ENCODE assay signal across 10 mouse cellular contexts in genomic region chr4:139823870-139824472, GRCm38 (mm10). TPM values are rescaled to one million over a fixed set of nuclear protein-coding genes. Genes with fewer than 3 reads are reported as not detected.
DNase-seq lines count a peak whose midpoint lies in the region; ATAC-seq and TF ChIP-seq lines count a peak whose summit lies in the region.
"Had no signal": no experiment of that assay in that cellular context is flagged by ENCODE, and none has a peak within 500 bp of the region (broad histone marks: within the 10 kb centered on the region; RNA-seq: fewer than 3 reads in every experiment).

No protein-coding gene starts in this region.

- H3K27me3 ChIP-seq in forebrain, embryonic 10.5 days (ENCODE audit: poor library complexity, severe bottlenecking): peaks cover 100% of the 10 kb centered on the region
- H3K27me3 ChIP-seq in forebrain, postnatal 0 days (ENCODE audit: insufficient read depth, low read length): peaks cover 87% of the 10 kb centered on the region
- H3K27me3 ChIP-seq in embryonic facial prominence, embryonic 11.5 days (ENCODE audit: control insufficient read depth, insufficient read depth, low read length): peaks cover 92% of the 10 kb centered on the region
- H3K27me3 ChIP-seq in hindbrain, embryonic 15.5 days: peaks cover 81% of the 10 kb centered on the region
- peaks cover 48% of the 10 kb centered on the region for H3K27me3 ChIP-seq in midbrain, postnatal 0 days (ENCODE audit: insufficient read depth, low read length)
- peaks cover 96% of the 10 kb centered on the region for H3K27me3 ChIP-seq in liver, postnatal 0 days (ENCODE audit: insufficient read depth, low read length)

- H3K27ac ChIP-seq in forebrain, embryonic 10.5 days: peak overlapping the region; percentile 82
- H3K27ac ChIP-seq in forebrain, postnatal 0 days (ENCODE audit: low read depth, low read length): no peak overlapping the region
- no peak overlapping the region; the same call in 1 of the 2 replicates for H3K27ac ChIP-seq in embryonic facial prominence, embryonic 11.5 days (replicated peaks; ENCODE audit: low read depth, low read length)
- H3K27ac ChIP-seq in hindbrain, embryonic 15.5 days (replicated peaks): no peak overlapping the region
- H3K27ac ChIP-seq in midbrain, postnatal 0 days (ENCODE audit: low read depth, low read length): peak overlapping the region; percentile 57
- no peak overlapping the region for H3K27ac ChIP-seq in liver, postnatal 0 days (ENCODE audit: low read depth)

- no peak for TF ChIP-seq EP300 in liver, postnatal 0 days (IDR thresholded peaks at IDR 0.05; ENCODE audit: low read depth)

- no peak overlapping the region; the same call in 1 of the 2 replicates for H3K9ac ChIP-seq in forebrain, postnatal 0 days
- peak overlapping the region; percentile 23 for H3K9ac ChIP-seq in embryonic facial prominence, embryonic 11.5 days (replicated peaks; ENCODE audit: low read length)
- H3K9ac ChIP-seq in hindbrain, embryonic 15.5 days: no peak overlapping the region
- H3K9ac ChIP-seq in midbrain, postnatal 0 days (replicated peaks; ENCODE audit: low read length, poor library complexity, severe bottlenecking): 0 out of 2 replicates have a peak overlapping the region, but pooled peaks have one; percentile 2
- H3K9ac ChIP-seq in liver, postnatal 0 days (replicated peaks): no peak overlapping the region

- H3K4me1 ChIP-seq in forebrain, embryonic 10.5 days: peaks cover 96% of the 10 kb centered on the region
- H3K4me1 ChIP-seq in forebrain, postnatal 0 days (ENCODE audit: insufficient read depth): no peaks in the 10 kb centered on the region
- peaks cover 11% of the 10 kb centered on the region for H3K4me1 ChIP-seq in embryonic facial prominence, embryonic 11.5 days (ENCODE audit: control insufficient read depth, insufficient read depth, low read length)
- peaks cover 30% of the 10 kb centered on the region for H3K4me1 ChIP-seq in hindbrain, embryonic 15.5 days (replicated peaks)
- no peaks in the 10 kb centered on the region for H3K4me1 ChIP-seq in midbrain, postnatal 0 days (ENCODE audit: insufficient read depth, low read length)
- no peaks in the 10 kb centered on the region for H3K4me1 ChIP-seq in liver, postnatal 0 days (ENCODE audit: insufficient read depth)

- H3K36me3 ChIP-seq in forebrain, embryonic 10.5 days (replicated peaks): no peaks in the 10 kb centered on the region
- H3K36me3 ChIP-seq in forebrain, postnatal 0 days (ENCODE audit: insufficient read depth): no peaks in the 10 kb centered on the region
- H3K36me3 ChIP-seq in embryonic facial prominence, embryonic 11.5 days (replicated peaks; ENCODE audit: control insufficient read depth, insufficient read depth, low read depth, low read length): no peaks in the 10 kb centered on the region
- H3K36me3 ChIP-seq in hindbrain, embryonic 15.5 days: no peaks in the 10 kb centered on the region
- no peaks in the 10 kb centered on the region for H3K36me3 ChIP-seq in midbrain, postnatal 0 days (ENCODE audit: insufficient read depth, low read length)
- no peaks in the 10 kb centered on the region for H3K36me3 ChIP-seq in liver, postnatal 0 days (replicated peaks; ENCODE audit: insufficient read depth, low read length)

- no peak overlapping the region for H3K4me2 ChIP-seq in forebrain, postnatal 0 days (ENCODE audit: low read depth)
- H3K4me2 ChIP-seq in embryonic facial prominence, embryonic 11.5 days (ENCODE audit: low read depth, low read length): peak overlapping the region; percentile 36
- H3K4me2 ChIP-seq in hindbrain, embryonic 15.5 days: peak overlapping the region; percentile 36
- H3K4me2 ChIP-seq in midbrain, postnatal 0 days (ENCODE audit: low read depth, low read length, poor library complexity, severe bottlenecking): peak overlapping the region; percentile 34
- no peak overlapping the region for H3K4me2 ChIP-seq in liver, postnatal 0 days (ENCODE audit: low read depth, low read length)

- H3K4me3 ChIP-seq in forebrain, embryonic 10.5 days: peak overlapping the region; percentile 45
- no peak overlapping the region for H3K4me3 ChIP-seq in forebrain, postnatal 0 days (ENCODE audit: low read depth, low read length)
- H3K4me3 ChIP-seq in embryonic facial prominence, embryonic 11.5 days (ENCODE audit: low read depth, low read length): peak overlapping the region; percentile 13; the same call in 1 of the 2 replicates
- H3K4me3 ChIP-seq in hindbrain, embryonic 15.5 days: no peak overlapping the region
- H3K4me3 ChIP-seq in midbrain, postnatal 0 days (ENCODE audit: low read depth, low read length): peak overlapping the region; percentile 13; the same call in 1 of the 2 replicates
- H3K4me3 ChIP-seq in liver, postnatal 0 days (ENCODE audit: low read depth, low read length): no peak overlapping the region

- no peak for ATAC-seq in forebrain, postnatal 0 days
- ATAC-seq in embryonic facial prominence, embryonic 11.5 days (replicated peaks; ENCODE audit: insufficient number of reproducible peaks, low FRiP score, low TSS enrichment, low read depth): no peak
- no peak for ATAC-seq in hindbrain, embryonic 15.5 days (ENCODE audit: low FRiP score, low read depth)
- peak; percentile 50; the same call in 1 of the 2 replicates for ATAC-seq in midbrain, postnatal 0 days (ENCODE audit: low FRiP score)
- no peak for ATAC-seq in liver, postnatal 0 days
- ATAC-seq: Patski had no signal

- TF ChIP-seq CTCF in forebrain, postnatal 0 days (IDR thresholded peaks at IDR 0.05; ENCODE audit: low read depth): no peak
- TF ChIP-seq CTCF in midbrain, postnatal 0 days (IDR thresholded peaks at IDR 0.05): no peak
- no peak for TF ChIP-seq CTCF in liver, postnatal 0 days (IDR thresholded peaks at IDR 0.05; ENCODE audit: low read depth)

- no peaks in the 10 kb centered on the region for H3K9me3 ChIP-seq in forebrain, embryonic 10.5 days
- H3K9me3 ChIP-seq in forebrain, postnatal 0 days (ENCODE audit: low read length): no peaks in the 10 kb centered on the region
- H3K9me3 ChIP-seq in embryonic facial prominence, embryonic 11.5 days (replicated peaks; ENCODE audit: control insufficient read depth, low read length): no peaks in the 10 kb centered on the region
- H3K9me3 ChIP-seq in hindbrain, embryonic 15.5 days: no peaks in the 10 kb centered on the region
- no peaks in the 10 kb centered on the region for H3K9me3 ChIP-seq in midbrain, postnatal 0 days (ENCODE audit: low read length)
- H3K9me3 ChIP-seq in liver, postnatal 0 days (ENCODE audit: low read length): no peaks in the 10 kb centered on the region

- DNase-seq in forebrain, embryonic 10.5 days (ENCODE audit: extremely low spot score, low spot score): peak; percentile 62
- no peak for DNase-seq in forebrain, postnatal 0 days
- peak; percentile 40 for DNase-seq in embryonic facial prominence, embryonic 11.5 days (ENCODE audit: low spot score)
- DNase-seq in midbrain, postnatal 0 days (ENCODE audit: low spot score): no peak
- DNase-seq in left cerebral cortex, adult 18-20 months (ENCODE audit: low spot score in 2 of 2): no peak
- no peak for DNase-seq in spleen, adult 12 weeks (ENCODE audit: low spot score)
- DNase-seq in liver, postnatal 0 days: no peak

- under 1% methylated on average over 31 of the region's 32 CpGs for WGBS in forebrain, embryonic 10.5 days
- WGBS in forebrain, postnatal 0 days: 2% methylated on average over 32 of the region's 32 CpGs
- WGBS in embryonic facial prominence, embryonic 11.5 days: under 1% methylated on average over 32 of the region's 32 CpGs
- WGBS in hindbrain, embryonic 15.5 days: under 1% methylated on average over 32 of the region's 32 CpGs
- WGBS in midbrain, postnatal 0 days: under 1% methylated on average over 31 of the region's 32 CpGs
- 2% methylated on average over 32 of the region's 32 CpGs for whole genome bisulfite sequencing in liver, postnatal 0 days (ENCODE audit: insufficient replicate concordance)

RNA-seq across cellular contexts. Expression of gene Pax7, which starts 9.4 kb away (rescaled TPM):
- 2.2 and 2.4 TPM in 2 replicates for polyA plus RNA-seq in forebrain, embryonic 10.5 days (2016; fragmentation: Nextera tagmentation; extraction: Ambion mirVana)
- 0.05 and 0.31 TPM in 2 replicates for total RNA-seq in forebrain, postnatal 0 days (2014; rRNA removed)
- not detected in 2 replicates for polyA plus RNA-seq in forebrain, postnatal 0 days (2015; fragmentation: Nextera tagmentation; extraction: Ambion mirVana)
- polyA plus RNA-seq in embryonic facial prominence, embryonic 11.5 days (2014; fragmentation: Nextera tagmentation; extraction: Ambion mirVana): 1.9 and 2.0 TPM in 2 replicates
- polyA plus RNA-seq in hindbrain, embryonic 15.5 days (2015; fragmentation: Nextera tagmentation; extraction: Ambion mirVana): 0.39 and 1.1 TPM in 2 replicates
- 34.9 and 36.0 TPM in 2 replicates for total RNA-seq in midbrain, postnatal 0 days (2014; rRNA removed)
- polyA plus RNA-seq in midbrain, postnatal 0 days (2015; fragmentation: Nextera tagmentation; extraction: Ambion mirVana): 3.0 and 3.4 TPM in 2 replicates
- not detected for total RNA-seq in left cerebral cortex, adult 18-20 months (2021)
- not detected in 2 replicates for polyA plus RNA-seq in liver, postnatal 0 days (2015; fragmentation: Nextera tagmentation; extraction: Ambion mirVana)
- polyA plus RNA-seq: Patski; stomach, embryonic 14.5 days had no signal

Comparison
In these comparisons a context has a peak if more than half of its experiments do, and no peak if none do; other contexts are left out.
1. DNase-seq: peak in forebrain, embryonic 10.5 days (single experiment) and embryonic facial prominence, embryonic 11.5 days (single experiment); none in forebrain, postnatal 0 days (single experiment), midbrain, postnatal 0 days (single experiment), left cerebral cortex, adult 18-20 months (0 of 2), spleen, adult 12 weeks (single experiment) and liver, postnatal 0 days (single experiment).
2. H3K27ac ChIP-seq: peak in forebrain, embryonic 10.5 days (single experiment) and midbrain, postnatal 0 days (single experiment); none in forebrain, postnatal 0 days (single experiment), embryonic facial prominence, embryonic 11.5 days (single experiment), hindbrain, embryonic 15.5 days (single experiment) and liver, postnatal 0 days (single experiment).
3. H3K4me3 ChIP-seq: peak in forebrain, embryonic 10.5 days (single experiment), embryonic facial prominence, embryonic 11.5 days (single experiment) and midbrain, postnatal 0 days (single experiment); none in forebrain, postnatal 0 days (single experiment), hindbrain, embryonic 15.5 days (single experiment) and liver, postnatal 0 days (single experiment).
4. H3K4me2 ChIP-seq: peak in embryonic facial prominence, embryonic 11.5 days (single experiment), hindbrain, embryonic 15.5 days (single experiment) and midbrain, postnatal 0 days (single experiment); none in forebrain, postnatal 0 days (single experiment) and liver, postnatal 0 days (single experiment).
5. H3K9ac ChIP-seq: peak in embryonic facial prominence, embryonic 11.5 days (single experiment) and midbrain, postnatal 0 days (single experiment); none in forebrain, postnatal 0 days (single experiment), hindbrain, embryonic 15.5 days (single experiment) and liver, postnatal 0 days (single experiment).